Mouse (Mus musculus) brain, embryonic 14.5 days (tissue): ENCODE results near the gene Myl9.

Source experiments
- CTCF ChIP-seq: fragments of 200-500 bp; IDR thresholded peaks from 2 replicates; pipeline ENCODE4 v1.5.1; 2012; ENCODE audit warnings: inconsistent platforms, mild to moderate bottlenecking, moderate library complexity, borderline replicate concordance; ENCODE audit not compliant: insufficient read depth, insufficient read length; ENCODE audit errors: extremely low read depth
- POLR2A ChIP-seq: fragments of 200-500 bp; IDR thresholded peaks from 2 replicates; pipeline ENCODE4 v1.6.1; 2012; ENCODE audit warnings: mild to moderate bottlenecking, inconsistent platforms, borderline replicate concordance; ENCODE audit not compliant: poor library complexity, insufficient read depth, insufficient read length, severe bottlenecking; ENCODE audit errors: extremely low read depth

DNA sequence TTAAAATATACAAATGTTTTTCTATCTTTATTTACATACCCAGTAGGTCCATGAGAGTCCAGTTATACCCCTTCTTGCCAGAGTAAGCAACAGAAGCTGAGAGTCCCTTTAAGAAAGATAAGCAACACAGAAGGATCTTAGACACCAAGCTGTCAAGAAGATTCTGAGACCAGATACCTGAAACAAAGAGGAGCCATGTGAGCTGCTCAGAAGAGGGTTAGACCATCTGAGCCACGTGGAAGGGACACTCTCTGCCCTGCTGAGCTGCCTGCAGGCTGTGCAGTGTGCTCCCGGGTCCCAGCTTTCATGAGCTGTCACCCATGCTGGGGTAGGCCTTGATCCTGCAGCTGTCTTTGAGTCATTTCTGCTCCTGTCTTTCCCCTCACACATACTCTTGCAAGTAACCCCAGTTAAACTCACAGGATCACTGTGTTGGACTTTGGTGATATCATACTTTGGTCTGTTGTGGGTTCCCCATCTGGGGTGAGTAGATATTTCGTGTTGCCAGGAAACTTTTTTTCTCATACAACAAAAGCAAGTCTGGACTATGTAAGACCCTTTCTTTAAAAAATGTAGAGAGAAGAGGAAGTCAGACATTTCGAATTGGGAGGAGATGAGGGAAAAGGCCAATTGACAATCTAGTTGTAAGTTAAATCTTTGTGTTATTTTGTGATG lies 28.6 kb downstream of the Myl9 start:
- TF ChIP-seq CTCF (no peak), POLR2A (no peak)
